Mouse (Mus musculus) right cerebral cortex, postnatal 4 days (tissue): ENCODE results near the gene Myo9b.
"Not testable (repeated sequence)": the region's sequence is repeated elsewhere in the genome, so short reads cannot be mapped to it uniquely, and the experiment has no call there.

ENCODE experiments used
- DNase-seq: peaks from one replicate; pipeline ENCODE4 v3.0.0-alpha.2; 2022

Myo9b gene

DNA sequence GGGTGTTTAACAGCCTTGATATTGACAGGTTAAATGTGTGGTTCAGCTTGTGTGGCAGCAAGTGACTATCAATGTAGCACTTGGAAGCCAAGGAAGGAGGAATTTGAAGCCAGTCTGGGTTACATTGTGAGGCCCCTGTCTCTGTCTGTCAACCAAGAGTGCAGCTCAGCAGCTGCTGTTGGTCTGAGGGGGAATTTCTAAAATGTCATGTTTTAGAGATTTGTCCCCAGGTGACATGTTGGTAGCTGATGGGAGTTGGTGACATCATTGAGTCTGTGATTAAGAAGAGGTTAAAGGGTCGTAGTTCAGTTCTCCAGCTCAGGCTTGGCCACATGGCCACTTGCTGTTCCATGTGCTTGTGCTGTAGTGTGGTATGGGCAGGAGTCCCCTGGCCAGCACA lies 24.9 kb downstream of the Myo9b start:
- DNase-seq = no peak

DNA sequence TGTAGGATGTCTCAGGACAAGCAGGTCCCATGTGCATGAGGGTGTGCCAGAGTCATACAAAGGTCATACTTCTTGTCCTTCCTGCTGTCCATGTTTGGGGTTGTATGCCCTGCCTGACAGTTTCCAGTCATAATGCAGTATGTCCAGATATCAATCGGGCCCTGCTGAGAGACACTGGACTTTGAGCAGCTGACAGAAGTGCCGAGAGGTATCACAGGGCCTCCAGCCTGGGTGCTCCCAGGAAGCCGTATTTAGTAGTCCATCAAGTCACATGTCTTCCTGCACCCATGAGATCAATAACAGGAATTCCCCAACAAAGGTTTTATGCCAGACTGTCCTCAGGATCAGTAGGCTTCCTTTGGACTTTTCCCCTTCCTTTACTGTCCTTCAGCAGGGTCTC lies 27.2 kb downstream of the Myo9b start:
- DNase-seq = no peak

DNA sequence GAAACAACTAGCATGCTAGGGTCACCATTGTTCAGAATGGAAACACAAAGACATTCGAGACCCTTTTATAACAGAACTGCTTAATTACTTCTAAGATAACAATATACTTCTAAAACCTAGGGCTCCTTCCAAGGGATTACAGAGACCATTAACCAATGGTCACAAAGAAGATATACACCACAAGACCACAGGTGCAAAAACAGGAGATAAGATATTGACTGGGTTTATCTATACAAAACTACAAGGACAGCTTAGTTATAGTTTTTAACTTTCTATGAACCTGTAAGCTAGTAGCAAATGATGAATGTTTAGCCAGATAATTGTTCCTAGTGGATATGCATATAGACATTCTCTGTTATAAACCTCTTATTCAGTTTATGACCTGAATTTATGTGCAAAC lies 30.3 kb downstream of the Myo9b start:
- no peak for DNase-seq

DNA sequence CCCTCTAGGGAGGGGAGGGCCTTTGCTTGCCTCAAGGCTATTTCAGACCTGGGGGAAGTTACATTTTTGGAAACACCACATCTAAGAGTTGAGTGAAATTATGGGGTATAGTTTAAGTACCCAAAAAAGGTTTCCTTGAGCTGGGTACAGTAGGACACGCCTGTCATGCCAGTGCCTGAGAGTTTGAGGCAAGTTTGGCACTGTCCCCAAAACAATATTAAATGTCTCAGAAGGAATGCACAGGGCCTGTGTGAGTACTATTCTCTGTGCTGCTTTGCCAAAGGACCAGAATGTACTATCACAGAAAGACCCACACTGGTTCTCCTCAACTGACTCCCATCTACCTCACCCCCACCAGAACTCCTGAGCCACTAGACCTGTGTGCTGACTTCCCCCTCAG lies 31.1 kb downstream of the Myo9b start:
- DNase-seq = no peak

DNA sequence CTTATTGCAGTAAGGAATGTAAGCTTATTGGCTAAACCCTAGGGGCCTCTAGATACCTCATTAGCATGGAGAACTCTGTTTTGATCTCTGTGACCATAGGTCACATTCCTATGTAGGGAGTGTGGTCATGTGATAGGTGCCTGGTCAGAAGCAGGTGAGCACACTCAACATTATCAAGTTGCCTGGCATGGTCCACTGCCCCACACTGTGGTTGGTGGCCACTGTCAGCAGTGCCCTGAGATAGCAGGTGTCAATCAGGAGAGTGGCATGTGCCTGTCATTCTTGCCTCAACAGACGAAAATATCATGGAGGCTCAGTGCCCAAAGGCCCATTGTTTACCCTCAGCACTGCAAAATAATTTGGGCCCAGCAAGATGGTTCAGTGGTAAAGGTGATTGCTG lies 33.5 kb downstream of the Myo9b start:
- DNase-seq = no peak

DNA sequence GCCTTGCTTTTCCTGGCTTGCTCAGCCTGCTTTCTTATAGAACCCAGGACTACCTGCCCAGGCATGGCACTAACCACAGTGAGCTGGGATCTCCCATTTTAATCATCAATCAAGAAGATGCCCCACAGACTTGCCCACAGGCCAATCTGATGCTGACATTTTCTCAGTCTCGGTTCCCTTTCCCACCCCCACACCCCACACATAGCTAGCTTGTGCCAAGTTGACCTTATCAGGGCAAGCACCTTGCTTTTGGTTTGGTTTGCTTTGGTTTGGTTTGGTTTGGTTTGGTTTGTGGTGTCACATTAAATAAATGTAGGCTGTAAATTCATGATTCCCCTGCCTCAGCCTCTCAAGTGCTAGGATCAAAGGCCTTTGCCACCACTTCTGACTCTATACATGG lies 34.9 kb downstream of the Myo9b start:
- DNase-seq = no peak

DNA sequence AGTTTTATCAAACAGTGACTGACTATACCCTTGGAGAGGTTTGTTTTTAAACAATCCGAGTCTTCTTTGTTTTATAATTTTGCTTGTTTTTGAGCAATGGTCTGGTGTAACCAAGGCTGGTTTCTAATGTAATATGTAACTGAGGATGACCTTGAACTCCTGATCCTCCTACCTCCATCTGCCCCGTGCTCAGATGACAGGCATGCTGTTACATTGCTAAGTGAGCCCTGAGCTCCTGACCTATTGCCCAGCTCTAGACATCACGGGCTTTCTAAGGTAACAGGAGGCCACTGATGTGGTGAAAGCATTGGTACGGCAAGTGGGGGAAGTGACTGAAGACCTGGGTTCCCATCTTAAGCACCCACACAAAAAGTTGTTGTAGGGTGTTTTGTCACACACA lies 35.4 kb downstream of the Myo9b start:
- DNase-seq = no peak

DNA sequence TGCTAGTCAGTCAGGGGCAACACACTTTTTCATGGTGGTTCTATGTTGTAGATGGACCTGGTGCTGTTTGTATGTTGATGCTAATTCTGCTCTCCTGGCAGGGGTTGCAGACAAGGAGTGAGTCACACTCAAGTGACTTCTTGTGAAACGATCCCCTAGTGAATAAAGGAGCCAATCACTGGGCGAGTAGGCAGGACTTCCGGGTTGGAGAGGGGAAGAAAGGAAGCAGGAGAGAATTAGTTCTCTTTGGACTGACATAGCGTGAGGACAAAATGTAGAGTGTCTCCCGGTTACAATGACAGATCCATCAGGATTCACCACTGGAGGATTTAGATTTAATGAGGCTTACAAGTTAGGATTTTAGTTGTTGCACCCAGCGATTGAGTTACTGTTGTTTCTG lies 37.9 kb downstream of the Myo9b start:
- DNase-seq = no peak

DNA sequence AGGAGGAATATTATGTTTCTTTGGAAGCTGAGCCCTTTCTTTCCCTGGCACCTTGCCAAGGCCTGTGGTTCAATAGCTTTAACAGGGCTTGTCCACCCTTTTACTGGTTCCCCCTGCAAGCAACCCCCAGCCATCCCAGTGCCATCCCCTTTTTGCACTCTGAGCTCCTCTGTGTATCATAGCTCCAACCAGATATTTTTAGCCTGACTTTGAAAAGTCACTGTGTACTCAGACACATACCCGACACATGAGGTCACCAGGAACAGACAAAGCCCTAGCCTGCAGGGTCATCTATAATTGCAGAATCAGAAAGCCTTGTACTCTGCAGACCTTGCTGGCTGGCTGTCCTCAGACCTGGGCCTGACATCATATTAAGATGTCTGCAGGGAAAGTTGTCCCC lies 40.2 kb downstream of the Myo9b start:
- DNase-seq = peak; percentile 19

DNA sequence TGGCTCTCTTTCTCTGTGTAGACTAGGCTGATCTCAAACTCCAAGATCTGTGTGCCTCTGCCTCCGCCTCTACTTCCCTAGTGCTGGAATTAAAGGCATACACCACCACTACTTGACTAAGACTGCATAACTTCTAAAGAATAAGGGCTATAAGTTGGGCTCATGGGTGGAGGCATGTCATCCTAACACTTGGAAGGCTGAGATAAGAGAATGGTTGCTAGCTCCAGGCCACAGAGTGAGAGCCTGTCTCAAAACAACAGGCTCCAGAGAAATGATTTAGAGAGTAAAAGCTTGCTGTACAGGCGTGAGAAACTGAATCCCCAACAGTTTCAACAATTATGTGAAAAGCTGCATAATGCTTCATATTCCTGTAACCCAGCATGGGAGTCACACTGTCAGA lies 41.4 kb downstream of the Myo9b start:
- no peak for DNase-seq

DNA sequence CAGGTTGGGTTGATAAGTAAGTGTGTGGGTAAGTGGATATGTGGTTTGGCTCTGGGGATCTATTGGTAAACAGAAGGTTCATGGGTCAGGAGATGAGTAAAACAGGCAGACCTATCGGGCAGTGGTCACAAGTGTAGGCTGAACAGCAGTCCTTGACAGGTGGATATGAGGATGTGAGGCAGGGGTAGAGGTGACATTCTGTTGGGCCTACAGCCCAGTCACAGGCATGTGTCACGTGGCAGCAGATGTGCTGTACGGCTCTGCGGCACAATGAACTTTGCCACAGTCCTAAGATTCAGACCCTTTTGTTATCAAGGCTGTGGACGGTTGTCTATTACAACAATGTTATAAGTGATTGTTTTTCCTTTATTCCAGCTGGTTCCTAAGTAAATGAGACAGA lies 43.5 kb downstream of the Myo9b start:
- DNase-seq = no peak

DNA sequence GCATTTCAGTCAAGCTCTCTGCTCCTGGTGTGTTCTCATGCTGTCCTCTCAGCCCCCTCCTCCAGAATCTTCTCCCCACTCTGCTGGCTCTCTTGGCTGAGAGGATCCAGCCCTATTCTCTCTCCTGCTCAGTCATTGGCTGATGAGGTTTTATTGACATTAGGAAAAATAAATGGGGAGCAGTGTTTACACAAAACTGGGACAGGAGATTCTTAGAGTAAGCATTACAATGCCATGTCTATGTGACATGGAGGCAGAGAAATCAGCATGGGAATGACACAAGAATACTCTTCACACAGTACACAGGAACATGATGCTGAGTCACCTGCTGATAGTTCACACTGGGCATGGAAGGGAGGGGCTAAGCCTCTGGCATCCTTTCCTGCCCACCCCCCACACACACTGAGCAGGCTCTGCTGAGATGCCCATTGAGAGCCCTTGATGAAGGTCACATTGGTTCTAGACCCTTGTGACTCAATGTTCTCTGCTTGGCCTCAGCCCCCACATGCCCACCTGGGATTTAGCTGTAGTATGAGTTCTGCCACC lies 44.0 kb downstream of the Myo9b start:
- DNase-seq = no peak

DNA sequence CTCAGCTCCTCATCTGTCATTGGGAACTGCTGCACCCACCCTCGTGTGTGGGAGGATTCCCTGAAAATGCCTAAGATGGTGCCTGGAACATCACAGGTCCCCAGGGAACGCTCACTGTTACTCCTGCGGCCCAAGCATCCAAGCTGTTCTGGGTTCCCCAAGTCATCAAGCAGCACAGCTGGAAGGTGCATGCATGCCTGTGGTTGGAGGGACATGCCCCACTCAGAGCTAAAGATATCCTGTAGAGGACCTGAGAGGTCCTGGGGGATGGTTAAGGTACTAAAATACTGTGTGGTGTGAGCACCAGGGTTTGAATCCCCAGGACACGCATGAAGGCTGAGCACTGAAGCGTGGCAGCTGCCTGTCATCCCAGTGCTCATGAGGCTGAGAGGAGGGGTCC lies 46.1 kb downstream of the Myo9b start:
- not testable (repeated sequence) for DNase-seq

DNA sequence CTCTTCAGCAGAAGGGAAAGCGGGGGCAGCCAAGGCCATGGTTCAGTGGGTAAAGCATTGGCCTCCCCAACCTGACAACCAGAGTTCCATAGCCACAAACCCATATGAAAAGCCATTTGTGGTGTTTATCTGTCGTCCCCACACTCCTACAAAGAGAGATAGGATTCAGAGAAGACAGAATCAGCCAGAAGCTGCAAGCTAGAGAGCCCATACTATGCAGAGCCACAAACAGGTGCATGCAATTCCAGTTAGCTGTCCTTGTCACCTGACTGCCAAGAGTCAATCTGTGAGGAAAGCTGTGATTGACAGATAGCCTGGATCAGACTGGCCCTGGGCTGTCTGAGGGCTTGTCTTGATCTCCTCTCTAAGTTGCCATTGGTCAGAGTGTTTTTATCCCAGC lies 47.2 kb downstream of the Myo9b start:
- DNase-seq = not testable (repeated sequence)

DNA sequence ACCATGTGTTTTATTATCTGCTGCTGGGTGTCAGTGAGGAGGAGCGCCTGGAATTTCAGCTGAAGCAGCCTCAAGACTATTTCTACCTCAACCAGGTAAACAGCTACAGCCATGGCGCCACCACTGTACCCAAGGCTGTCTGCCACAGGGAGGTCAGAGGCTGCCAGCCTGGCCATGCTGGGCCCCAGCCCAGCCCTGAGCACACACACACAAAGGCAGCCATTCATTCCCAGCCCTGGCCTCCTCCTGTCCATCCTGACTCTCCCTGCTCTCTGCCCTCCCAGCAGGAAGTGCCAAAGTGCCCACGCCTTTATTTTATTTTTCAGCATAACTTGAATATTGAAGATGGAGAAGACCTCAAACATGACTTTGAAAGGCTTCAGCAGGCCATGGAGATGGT lies 50.4 kb downstream of the Myo9b start:
- no peak for DNase-seq

DNA sequence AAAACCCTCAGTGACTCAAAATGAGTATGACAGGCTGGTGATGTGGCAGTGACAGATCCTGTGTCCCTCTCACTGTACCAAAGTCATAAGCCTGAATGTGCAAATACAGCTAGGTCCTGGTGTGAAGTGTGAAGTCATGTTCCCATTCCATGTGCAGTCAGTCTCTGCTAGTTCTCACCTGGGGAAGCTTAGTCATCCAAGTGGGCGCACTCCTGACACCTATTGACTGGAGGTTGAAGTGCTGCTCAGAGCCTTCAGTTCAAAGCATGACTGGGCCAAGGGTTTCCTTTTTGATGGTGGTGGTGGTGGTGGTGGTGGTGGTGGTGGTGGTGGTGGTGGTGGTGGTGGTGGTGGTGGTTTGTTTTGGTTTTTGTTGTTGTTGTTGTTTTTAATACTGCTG lies 52.3 kb downstream of the Myo9b start:
- DNase-seq = no peak

DNA sequence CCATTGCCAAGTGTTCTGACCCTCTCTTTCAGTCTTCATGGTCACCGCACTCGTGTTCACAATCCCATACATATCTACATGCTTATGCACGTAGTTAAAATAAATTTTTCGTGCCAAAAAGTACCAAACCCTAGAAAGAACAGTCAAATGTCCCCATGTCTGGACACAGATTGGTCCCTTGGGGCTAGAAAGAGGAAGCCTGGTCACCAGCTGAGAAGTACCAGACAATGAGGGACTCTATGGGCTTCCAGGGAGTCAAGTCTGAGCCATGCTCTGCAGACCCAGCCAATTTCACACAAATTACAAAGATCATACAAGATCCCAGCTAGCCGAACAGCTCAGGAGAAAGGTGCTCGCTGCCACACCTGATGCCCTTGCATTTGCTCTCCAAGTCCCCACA lies 65.3 kb downstream of the Myo9b start:
- DNase-seq = not testable (repeated sequence)

DNA sequence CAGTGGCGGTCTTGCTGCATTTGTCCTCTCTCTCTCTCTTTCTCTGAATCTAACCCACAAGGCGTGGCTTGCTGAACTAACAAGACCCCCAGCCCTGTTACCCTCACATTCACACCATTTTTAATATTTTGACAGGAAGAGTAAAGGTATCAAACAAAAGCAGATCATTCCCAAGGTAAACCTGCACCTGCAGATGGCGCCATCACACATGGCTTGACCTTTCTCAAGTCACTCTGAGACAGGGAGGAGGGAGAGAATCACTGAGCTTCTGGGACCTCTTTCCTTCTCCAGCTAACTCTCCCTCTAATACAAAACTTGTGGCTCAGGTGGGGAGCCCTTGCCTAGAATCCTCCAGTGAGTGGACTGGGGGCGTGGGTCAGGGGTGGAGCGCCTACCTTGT lies 68.1 kb downstream of the Myo9b start:
- peak; percentile 15 for DNase-seq

DNA sequence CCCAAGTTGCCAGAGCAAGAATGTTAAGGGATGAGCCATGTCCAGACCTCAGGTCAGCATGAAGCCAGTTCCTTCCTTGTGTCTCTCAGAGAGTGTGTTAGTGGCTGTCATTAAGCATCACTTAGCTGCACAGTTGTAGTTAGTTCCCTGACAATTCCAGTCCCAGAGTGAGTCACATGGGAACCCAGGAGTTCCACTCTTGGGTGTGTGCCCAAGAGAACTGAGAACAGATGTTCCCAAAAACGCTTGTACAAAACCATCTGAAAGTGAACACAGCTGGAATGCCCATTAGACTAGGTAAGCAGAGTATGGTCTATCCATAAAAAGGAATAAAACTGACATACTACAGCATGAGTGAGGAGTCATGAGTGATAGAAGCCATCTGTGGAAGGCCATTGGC lies 74.1 kb downstream of the Myo9b start:
- no peak for DNase-seq

DNA sequence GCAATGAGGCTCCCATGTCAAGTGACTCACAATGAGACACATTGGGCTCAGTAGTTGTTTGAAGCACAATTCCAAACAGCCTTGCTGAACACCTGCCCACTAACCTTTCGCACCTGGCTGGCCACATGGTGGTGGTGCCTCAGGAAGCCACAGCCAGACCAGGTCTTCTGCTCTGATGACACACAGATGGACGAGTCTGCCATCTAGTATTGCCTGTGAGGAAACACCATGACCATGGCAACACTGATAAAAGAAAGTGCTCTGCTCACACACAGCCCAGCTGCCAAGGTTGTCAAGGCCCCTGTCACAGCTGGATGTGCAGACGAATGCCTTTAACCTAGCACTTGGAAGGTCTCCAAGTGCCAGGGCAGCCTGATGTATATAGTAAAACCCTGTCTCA lies 78.6 kb downstream of the Myo9b start:
- no peak for DNase-seq

DNA sequence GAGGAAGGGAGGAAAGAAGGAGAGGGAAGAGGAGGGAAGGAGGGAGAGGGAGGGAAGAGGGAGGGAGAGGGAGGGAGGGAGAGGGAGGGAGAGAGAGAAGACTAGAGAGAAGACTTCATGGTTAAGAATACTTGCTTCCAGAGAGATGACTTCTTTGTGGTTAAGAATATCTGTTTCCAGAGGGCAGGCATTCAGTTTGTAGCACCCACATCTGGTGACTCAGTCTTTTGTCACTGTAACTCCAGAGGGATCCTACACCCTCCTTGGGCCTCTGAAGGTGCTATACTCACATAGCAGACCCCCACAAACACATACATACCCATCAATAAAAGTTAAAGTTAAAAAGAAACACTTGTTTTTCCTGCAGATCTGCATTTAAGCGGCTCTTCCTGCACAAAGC lies 79.0 kb downstream of the Myo9b start:
- DNase-seq = no peak

DNA sequence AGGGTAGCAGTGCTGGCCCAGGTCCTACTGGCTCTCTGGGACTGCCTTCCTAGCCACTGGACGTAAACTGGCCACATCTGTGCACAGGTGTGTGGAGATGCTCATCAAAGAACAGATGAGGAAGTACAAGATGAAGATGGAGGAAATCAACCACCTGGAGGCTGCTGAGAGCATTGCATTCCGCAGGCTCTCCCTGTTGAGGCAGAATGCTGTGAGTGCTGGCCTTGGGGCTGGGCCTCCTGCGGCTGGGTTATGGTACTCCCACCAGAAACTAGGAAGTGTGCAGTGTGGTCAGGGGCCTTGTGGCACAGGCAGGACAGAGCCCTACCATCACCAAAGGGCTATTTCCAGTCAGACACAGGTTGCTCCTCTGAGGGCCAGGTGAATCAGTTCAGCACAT lies 85.5 kb downstream of the Myo9b start:
- no peak for DNase-seq

DNA sequence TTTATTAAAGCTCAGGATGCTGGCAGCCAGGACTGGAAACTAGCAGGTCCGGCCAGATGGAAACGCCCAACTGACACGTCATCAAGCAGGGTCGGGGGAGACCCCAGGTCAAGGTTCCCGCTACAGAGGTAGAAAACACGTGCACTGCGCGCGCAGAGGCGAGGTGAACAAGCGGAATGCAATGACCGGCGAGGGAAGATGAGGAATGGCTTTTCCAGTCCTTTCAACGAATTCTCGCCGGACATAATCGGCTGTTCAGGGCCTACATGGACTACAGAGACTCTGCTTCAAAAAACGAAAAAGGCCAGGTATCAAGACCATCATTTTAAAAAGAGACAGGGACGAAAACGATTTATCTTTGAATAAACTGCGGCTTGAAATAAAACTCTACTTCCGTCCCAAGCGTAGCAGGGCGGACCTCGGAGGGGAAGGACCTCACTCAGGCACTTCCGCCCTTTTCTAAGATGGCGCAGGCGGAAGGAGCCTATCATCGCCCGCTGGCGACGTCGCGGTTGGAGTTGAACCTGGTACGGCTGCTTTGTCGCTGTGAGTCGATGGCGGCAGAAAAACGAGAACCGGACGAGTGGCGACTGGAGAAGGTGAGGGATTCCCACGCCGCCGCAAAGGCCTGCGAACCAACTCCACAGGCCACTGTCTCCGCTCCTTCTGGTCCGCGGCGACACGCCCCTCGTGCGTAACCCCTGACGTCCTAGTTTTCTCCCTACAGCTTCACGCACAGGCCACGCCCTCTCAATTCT lies 94.4 kb downstream of the Myo9b start, which contains the start of gene Use1:
Use1 (plus strand) TSS at position 78 of the 758 bp plus-strand sequence.
- peak; percentile 81 for DNase-seq

DNA sequence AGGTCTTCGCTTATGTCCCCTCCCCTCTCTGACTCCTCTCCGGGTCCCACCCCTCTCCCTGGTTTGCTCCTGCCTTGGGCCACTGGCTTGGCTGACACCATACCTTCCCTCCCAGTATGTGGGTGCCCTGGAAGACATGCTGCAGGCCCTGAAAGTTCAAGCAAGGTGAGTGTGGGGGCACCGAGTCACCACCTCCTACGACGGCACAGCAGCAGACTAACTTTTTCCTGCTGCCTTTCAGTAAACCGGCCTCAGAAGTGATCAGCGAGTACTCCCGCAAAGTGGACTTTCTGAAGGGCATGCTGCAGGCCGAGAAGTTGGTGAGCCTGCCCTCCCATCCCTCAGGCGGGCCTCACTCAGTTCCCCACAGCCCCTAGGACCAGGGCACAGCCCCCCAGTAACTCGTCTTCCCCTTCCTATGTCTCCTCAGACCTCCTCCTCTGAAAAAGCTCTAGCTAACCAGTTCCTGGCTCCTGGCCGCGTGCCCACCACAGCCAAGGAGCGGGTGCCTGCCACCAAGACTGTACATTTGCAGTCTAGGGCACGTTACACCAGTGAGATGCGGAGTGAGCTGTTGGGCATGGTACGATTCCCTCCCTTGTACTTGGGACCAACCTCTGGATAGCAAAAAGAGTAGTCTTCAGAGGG lies 95.1 kb downstream of the Myo9b start:
- peak; percentile 22 for DNase-seq

DNA sequence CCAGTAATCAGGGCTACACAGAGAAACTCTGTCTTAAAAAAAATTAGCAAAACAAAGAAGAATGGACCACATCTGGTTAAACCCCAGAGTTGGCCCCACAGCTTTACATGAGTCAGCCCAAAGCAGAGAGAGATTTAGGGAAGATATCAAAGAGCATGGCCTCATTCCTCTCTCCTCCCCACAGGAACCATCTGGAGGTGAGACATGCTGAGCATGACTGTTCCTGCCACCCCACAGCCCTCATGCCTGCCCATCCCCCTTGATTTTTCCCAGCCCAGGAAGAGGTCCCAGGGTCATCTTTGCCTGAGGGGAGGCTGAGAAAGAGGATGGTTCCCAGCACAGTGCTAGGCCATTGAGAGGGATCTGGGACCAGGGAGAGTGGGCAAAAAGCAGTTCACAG lies 95.9 kb downstream of the Myo9b start:
- DNase-seq = no peak
